Mouse (Mus musculus) E14TG2a.4 (cell line): ENCODE data around the gene Psrc1.

Experiments
- H3K27me3 ChIP-seq: 2 replicates; pipeline ENCODE4 v1.6.1; 2014; ENCODE audit warnings: low read length, control low read depth; ENCODE audit not compliant: insufficient read depth
- H3K36me3 ChIP-seq: 2 replicates; pipeline ENCODE4 v1.6.1; 2014; ENCODE audit warnings: low read length, control low read depth; ENCODE audit not compliant: insufficient read depth
- H3K4me1 ChIP-seq: replicated peaks from 2 replicates; pipeline ENCODE4 v1.6.1; 2014; ENCODE audit warnings: low read depth, low read length, control low read depth
- H3K4me3 ChIP-seq: replicated peaks from 2 replicates; pipeline ENCODE4 v1.5.1; 2014; ENCODE audit warnings: mild to moderate bottlenecking, low read length
- H3K9me3 ChIP-seq: 2 replicates; pipeline ENCODE4 v1.6.1; 2014; ENCODE audit warnings: low read length, control low read depth
- CTCF ChIP-seq: conservative IDR thresholded peaks from 2 replicates; pipeline ENCODE4 v1.5.1; 2014; ENCODE audit warnings: low read length
- NANOG ChIP-seq: IDR thresholded peaks from 2 replicates; pipeline ENCODE4 v1.6.1; 2014; ENCODE audit warnings: borderline replicate concordance, low read length, mixed read lengths
- POU5F1 ChIP-seq: IDR thresholded peaks from 2 replicates; pipeline ENCODE4 v1.6.1; 2014; ENCODE audit warnings: low read length, borderline replicate concordance

Gene Psrc1

DNA sequence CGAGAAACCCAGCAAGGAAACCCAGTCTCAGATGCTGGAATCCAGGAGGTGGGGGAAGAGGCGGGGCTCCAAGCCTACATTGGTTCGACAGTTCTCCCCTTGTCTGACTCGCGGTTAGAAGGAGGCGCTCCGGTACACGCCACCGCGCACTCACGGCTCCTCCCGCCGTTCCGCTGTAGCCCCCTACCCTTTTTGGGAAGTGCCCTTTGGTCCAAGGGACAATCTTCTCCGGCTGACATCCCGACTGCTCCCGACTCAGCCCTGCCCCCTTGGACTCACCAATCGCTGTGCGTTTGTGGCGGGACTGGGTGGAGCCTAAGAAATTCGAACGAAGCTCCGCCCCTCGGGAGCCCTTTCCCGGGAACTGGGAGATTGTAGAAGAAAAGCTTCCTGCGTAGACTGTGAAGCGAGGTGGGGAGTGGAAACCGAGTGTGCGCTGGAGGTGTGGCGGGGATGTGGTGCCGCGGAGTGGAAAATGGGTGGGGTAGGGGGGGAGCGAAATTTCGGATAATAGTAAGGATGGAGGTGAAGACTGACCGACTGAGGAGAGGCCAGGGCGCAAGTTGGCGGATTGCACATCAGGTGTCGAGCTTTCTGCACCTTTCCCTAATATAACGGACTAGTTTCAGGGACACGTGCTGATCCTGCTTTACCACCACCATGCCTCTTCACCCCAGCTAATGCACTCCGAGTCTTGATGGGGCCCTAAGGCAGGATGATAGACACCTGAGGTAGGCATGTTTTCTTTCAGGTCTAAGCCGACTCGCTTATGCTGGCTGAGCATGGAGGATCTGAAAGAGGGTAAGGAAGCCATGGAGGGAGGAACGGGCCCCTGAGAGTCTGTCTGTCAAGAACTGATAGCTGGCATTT, at the start of gene Psrc1:
Psrc1 (plus strand) TSS at position 355 of the 870 bp plus-strand sequence.
- no peaks in the 10 kb centered on the region for H3K27me3 ChIP-seq
- peaks cover 42% of the 10 kb centered on the region for H3K36me3 ChIP-seq
- peak within 1 kb of the TSS; percentile 93 for H3K4me3 ChIP-seq
- H3K9me3 ChIP-seq, result no peaks in the 10 kb centered on the region
- peaks cover 60% of the 10 kb centered on the region for H3K4me1 ChIP-seq
- no peak for TF ChIP-seq POU5F1
- no peak for TF ChIP-seq CTCF
- no peak for TF ChIP-seq NANOG

GRCm38 (mm10) chr3:108336878-108337277, 46.8 kb upstream of the Psrc1 start:
- Histone ChIP-seq H3K9me3 (no peaks in the 10 kb centered on the region), H3K27me3 (no peaks in the 10 kb centered on the region), H3K4me3 (no peak overlapping the region), H3K4me1 (no peaks in the 10 kb centered on the region; the same call in 1 of the 2 replicates), H3K36me3 (peaks cover 35% of the 10 kb centered on the region)
- TF ChIP-seq NANOG, result no peak
- TF ChIP-seq CTCF, result no peak

DNA sequence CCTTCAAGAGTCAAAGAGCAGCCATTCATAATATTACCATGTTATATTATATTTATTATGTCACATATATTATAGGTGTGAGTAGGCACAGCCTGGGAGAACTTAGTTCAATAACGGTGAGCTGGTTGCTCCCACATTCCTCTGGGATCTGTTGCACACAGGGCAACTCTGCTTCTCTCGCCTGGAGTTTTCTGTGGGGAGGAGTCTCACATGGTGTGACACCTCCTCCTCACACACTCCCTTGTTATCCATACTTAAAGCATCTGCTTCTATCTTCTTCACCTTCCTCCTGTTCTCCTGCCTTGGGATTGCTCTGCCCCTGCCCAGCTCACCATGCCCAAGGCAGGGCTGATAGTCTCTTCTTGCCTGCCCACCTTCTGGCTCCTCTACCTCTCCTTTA, 42.6 kb upstream of the Psrc1 start:
- Histone ChIP-seq H3K9me3 (no peaks in the 10 kb centered on the region), H3K36me3 (peaks cover 44% of the 10 kb centered on the region), H3K4me1 (no peaks in the 10 kb centered on the region), H3K4me3 (no peak overlapping the region), H3K27me3 (no peaks in the 10 kb centered on the region)
- no peak for TF ChIP-seq POU5F1
- no peak for TF ChIP-seq CTCF
- no peak for TF ChIP-seq NANOG

- peaks cover 6% of the 10 kb centered on the region; the same call in 1 of the 2 replicates for H3K4me1 ChIP-seq
- H3K27me3 ChIP-seq, result no peaks in the 10 kb centered on the region
- peaks cover 44% of the 10 kb centered on the region for H3K36me3 ChIP-seq
- TF ChIP-seq POU5F1, result no peak
- no peak for TF ChIP-seq CTCF
- no peak for TF ChIP-seq NANOG
- no peaks in the 10 kb centered on the region for H3K9me3 ChIP-seq
- no peak overlapping the region for H3K4me3 ChIP-seq
Observed at GRCm38 (mm10) chr3:108342185-108342584, 41.5 kb upstream of the Psrc1 start.

DNA sequence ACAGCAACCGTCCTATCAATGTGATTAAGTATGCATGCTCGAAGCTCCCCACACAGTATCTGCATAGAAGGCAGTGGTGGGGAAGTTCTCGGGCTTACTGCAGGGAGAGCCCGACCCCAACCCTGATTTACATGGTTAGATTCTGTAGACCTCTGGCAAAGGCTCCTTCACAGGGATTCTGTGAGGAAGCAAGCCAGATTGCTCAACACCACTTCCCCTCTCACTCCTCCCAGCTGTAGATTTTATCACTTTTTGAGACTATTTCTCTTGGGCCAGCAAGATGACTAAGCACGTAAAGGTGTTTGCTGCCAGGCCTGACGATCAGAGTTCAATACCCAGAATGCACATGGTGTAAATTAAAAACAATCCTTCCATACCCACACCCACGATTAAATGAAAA, 37.8 kb upstream of the Psrc1 start:
- H3K4me1 ChIP-seq, result peaks cover 6% of the 10 kb centered on the region; the same call in 1 of the 2 replicates
- H3K27me3 ChIP-seq, result no peaks in the 10 kb centered on the region
- peaks cover 46% of the 10 kb centered on the region for H3K36me3 ChIP-seq
- H3K9me3 ChIP-seq, result no peaks in the 10 kb centered on the region
- H3K4me3 ChIP-seq, result no peak overlapping the region
- TF ChIP-seq CTCF, result no peak
- no peak for TF ChIP-seq NANOG
- no peak for TF ChIP-seq POU5F1

- TF ChIP-seq CTCF (no peak), POU5F1 (no peak), NANOG (no peak)
- Histone ChIP-seq H3K27me3 (no peaks in the 10 kb centered on the region), H3K36me3 (peaks cover 41% of the 10 kb centered on the region), H3K4me3 (no peak overlapping the region), H3K9me3 (no peaks in the 10 kb centered on the region), H3K4me1 (peaks cover 6% of the 10 kb centered on the region; the same call in 1 of the 2 replicates)
Observed at GRCm38 (mm10) chr3:108348376-108348775, 35.3 kb upstream of the Psrc1 start.

DNA sequence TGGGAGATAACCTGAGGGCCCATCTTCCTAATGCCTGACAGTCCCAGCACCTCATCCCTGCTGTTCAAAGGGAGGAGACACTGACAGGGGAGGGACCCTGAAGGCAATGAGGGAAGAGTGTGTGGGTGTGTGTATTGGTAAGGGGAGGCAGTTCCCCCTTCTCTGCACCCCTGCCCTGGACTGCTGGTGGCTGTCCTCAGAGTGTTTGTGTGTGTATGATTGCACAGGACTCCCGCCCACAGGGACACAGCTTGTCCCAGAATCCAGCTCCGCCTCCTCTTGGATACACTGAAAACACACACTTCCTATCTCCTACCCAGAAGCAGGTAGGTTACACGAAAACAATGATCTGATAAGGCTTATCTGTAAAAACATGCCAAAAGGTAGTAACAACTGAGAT, 28.4 kb upstream of the Psrc1 start:
- TF ChIP-seq CTCF, result no peak
- no peak for TF ChIP-seq POU5F1
- no peak for TF ChIP-seq NANOG

DNA sequence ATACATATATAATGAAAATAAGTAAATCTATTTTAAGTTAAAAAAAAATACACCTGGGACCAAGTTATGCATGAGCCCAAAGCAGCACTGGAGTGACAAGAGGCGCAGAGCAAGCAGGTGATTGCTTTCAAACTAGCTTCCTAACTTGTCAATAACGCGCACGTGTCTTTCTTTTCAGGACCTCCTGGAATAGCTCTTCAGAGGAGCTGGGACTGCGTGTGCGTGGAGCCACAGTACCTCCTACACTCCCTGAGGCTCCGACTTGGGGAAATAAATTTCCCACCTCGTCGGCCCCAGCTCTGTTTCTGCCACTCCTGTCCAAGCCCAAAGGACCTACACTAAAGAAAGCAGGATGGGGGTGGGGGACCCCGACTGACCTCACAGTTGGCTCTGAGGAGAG, 26.6 kb upstream of the Psrc1 start:
- Histone ChIP-seq H3K36me3 (peaks cover 27% of the 10 kb centered on the region), H3K4me1 (peaks cover 33% of the 10 kb centered on the region), H3K27me3 (peaks cover 3% of the 10 kb centered on the region; the same call in 1 of the 2 replicates), H3K4me3 (no peak overlapping the region), H3K9me3 (no peaks in the 10 kb centered on the region)
- no peak for TF ChIP-seq POU5F1
- TF ChIP-seq CTCF, result no peak
- no peak for TF ChIP-seq NANOG

More for the DNA sequence above, 28.4 kb upstream of the Psrc1 start:
- peaks cover 3% of the 10 kb centered on the region; the same call in 1 of the 2 replicates for H3K27me3 ChIP-seq
- H3K9me3 ChIP-seq, result no peaks in the 10 kb centered on the region
- H3K4me1 ChIP-seq, result peaks cover 17% of the 10 kb centered on the region
- H3K36me3 ChIP-seq, result peaks cover 28% of the 10 kb centered on the region
- H3K4me3 ChIP-seq, result no peak overlapping the region

GRCm38 (mm10) chr3:108358445-108358844, 25.2 kb upstream of the Psrc1 start:
- Histone ChIP-seq H3K36me3 (peaks cover 19% of the 10 kb centered on the region), H3K27me3 (peaks cover 3% of the 10 kb centered on the region; the same call in 1 of the 2 replicates), H3K4me3 (no peak overlapping the region), H3K4me1 (peaks cover 41% of the 10 kb centered on the region), H3K9me3 (no peaks in the 10 kb centered on the region)
- TF ChIP-seq POU5F1 (no peak), NANOG (no peak), CTCF (no peak)
